Mouse (Mus musculus) cortical plate, adult 2 months (tissue): ENCODE data around the gene Sec22b. TPM values are rescaled to one million over a fixed set of nuclear protein-coding genes. Genes with fewer than 3 reads are reported as not detected.

Experiments used
- H3K27ac ChIP-seq: fragments of 200-500 bp; 2 replicates; pipeline ENCODE4 v1.5.1; 2012; ENCODE audit warnings: low read length, control low read depth, inconsistent platforms; ENCODE audit not compliant: insufficient read depth
- H3K4me1 ChIP-seq: fragments of 200-500 bp; 2 replicates; pipeline ENCODE4 v1.6.1; 2011; ENCODE audit warnings: low read length; ENCODE audit not compliant: control insufficient read depth, insufficient read depth
- H3K4me3 ChIP-seq: fragments of 200-500 bp; 2 replicates; pipeline ENCODE4 v1.5.1; 2011; ENCODE audit warnings: mild to moderate bottlenecking, low read length, control low read depth; ENCODE audit not compliant: insufficient read depth
- CTCF ChIP-seq: fragments of 200-500 bp; IDR thresholded peaks from 2 replicates; pipeline ENCODE4 v1.5.1; 2011; ENCODE audit warnings: mild to moderate bottlenecking, control low read depth, low read length; ENCODE audit not compliant: insufficient read depth; ENCODE audit errors: extremely low read depth
- POLR2A ChIP-seq: fragments of 200-500 bp; IDR thresholded peaks from 2 replicates; pipeline ENCODE4 v1.6.1; 2011; ENCODE audit warnings: mild to moderate bottlenecking, low read length, control low read depth; ENCODE audit not compliant: insufficient read depth; ENCODE audit errors: extremely low read depth
- polyA plus RNA-seq: library from polyadenylated mRNA; depleted of rRNA; stranded (reverse); fragments of >200 nt; gene quantifications from 2 replicates; pipeline ENCODE4 v1.2.3, GENCODE M21; 2012; rRNA removed

Sec22b gene
- 64.5 and 67.5 TPM in 2 replicates for polyA plus RNA-seq

- Histone ChIP-seq H3K4me1 (peaks cover 4% of the 10 kb centered on the region), H3K4me3 (peak within 1 kb of the TSS; percentile 90), H3K27ac (no peak within 1 kb of the TSS)
- TF ChIP-seq POLR2A (peak; percentile 84), CTCF (no peak)
Measured at GRCm38 (mm10) chr3:97900516-97901490, at the start of gene Sec22b. Gene Sec22b (plus strand): TSS chr3:97901190.

DNA sequence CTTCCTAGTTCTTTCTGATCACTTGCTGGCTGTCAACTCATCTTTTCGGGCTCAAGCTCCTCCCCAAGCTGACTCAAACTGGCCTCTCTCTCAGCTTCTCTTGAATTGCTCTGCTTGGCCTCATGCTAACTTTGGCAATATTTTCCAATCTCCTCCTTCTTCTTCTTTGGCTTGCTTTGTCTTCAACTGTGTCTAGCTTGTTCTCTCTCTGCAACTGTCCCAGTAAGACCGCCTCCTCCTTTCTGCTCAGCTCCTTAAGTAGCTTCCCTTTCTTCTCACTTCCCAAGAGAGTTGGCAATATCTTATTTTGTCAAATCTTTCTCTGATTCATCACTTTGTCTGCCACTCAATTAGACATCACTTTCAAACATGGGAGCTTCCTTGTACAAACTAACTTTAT is 49.2 kb upstream of the Sec22b start:
- H3K27ac ChIP-seq: no peak overlapping the region
- no peak overlapping the region for H3K4me3 ChIP-seq
- peaks cover 13% of the 10 kb centered on the region for H3K4me1 ChIP-seq
- TF ChIP-seq POLR2A (no peak), CTCF (no peak)

GRCm38 (mm10) chr3:97854575-97855384 is 46.2 kb upstream of the Sec22b start:
- peak overlapping the region; percentile 74 for H3K27ac ChIP-seq
- no peak for TF ChIP-seq POLR2A
- TF ChIP-seq CTCF: no peak
- peaks cover 10% of the 10 kb centered on the region for H3K4me1 ChIP-seq
- no peak overlapping the region for H3K4me3 ChIP-seq

GRCm38 (mm10) chr3:97859400-97859799 is 41.6 kb upstream of the Sec22b start:
- Histone ChIP-seq H3K27ac (no peak overlapping the region), H3K4me1 (peaks cover 20% of the 10 kb centered on the region), H3K4me3 (no peak overlapping the region)
- TF ChIP-seq POLR2A: no peak
- TF ChIP-seq CTCF: no peak

DNA sequence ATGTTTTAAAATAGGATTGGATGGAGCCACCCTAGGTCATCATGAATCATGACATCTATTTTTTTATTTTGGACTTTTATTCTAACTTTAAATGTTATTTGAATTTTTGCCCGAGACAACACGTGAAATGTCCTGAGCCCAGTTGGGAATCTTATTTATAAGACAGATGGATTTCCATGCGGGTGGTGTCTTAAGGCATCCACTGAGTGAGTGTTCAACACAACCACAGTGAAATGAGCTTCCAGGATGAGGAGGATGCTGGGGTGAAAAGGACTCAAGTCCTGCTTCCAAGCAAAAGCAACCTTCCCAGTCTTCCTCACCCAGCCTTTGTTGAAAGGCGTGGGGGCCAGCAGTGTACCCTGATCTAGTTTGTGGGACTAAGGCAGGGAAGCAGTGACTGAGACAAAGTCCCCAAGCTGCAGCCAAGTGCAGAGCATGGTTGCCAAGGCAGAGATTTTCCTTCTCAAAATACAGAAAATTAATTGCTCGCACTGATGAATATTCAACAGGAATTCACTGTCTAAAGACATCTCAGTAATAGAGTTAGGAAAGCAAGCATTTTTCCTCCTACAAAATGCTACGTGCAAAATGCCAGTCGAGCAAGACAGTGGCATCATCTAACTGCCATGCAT is 40.1 kb upstream of the Sec22b start:
- Histone ChIP-seq H3K27ac (no peak overlapping the region), H3K4me3 (no peak overlapping the region), H3K4me1 (peaks cover 15% of the 10 kb centered on the region)
- no peak for TF ChIP-seq POLR2A
- no peak for TF ChIP-seq CTCF

- Histone ChIP-seq H3K4me1 (peaks cover 7% of the 10 kb centered on the region), H3K27ac (no peak overlapping the region), H3K4me3 (peak overlapping the region; percentile 60)
- TF ChIP-seq CTCF (no peak), POLR2A (no peak)
Measured at GRCm38 (mm10) chr3:97866696-97867095, 34.3 kb upstream of the Sec22b start.

DNA sequence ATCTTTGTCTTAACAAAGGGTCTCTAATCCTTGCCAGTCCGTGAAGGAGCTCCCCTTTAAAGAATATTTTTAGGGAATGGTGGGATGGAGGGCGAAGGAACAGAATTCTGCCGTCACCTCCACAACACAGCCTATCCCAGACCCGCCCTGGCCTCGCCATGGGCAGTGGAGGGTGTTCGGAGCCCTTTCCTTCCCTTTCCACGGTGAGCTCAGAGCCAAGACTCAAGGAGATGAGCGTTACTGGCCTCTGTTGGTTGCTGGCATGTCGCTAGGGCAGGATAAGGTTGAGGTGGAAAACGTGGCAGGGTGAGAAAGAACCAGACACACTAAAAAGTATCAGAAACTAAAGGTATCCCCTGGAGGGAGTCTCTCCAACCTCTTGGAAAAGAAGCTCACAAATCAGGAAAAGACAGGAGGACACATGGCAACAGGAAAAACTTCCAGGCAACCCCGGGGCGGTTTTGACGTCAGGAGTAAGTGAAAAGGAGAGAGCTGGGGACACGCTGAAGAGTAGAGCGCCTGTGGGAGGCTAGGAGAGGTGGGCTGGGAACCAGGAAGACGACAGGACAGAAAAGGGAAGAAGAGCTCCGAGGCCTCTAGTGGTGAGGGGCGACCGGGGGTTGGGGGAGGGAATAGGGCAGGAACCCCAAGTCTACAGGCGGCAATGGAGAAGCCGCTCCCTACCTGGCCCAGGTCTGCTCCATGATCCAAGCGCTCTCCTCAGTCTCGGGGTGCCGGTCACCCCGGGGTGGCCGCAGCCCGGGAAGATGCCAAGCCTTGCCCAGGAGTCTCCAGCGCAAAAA is 33.6 kb upstream of the Sec22b start:
- Histone ChIP-seq H3K27ac (peak overlapping the region; percentile 75), H3K4me1 (peaks cover 4% of the 10 kb centered on the region), H3K4me3 (peak overlapping the region; percentile 60)
- TF ChIP-seq POLR2A (peak; percentile 29; the same call in 1 of the 2 replicates), CTCF (no peak)

DNA sequence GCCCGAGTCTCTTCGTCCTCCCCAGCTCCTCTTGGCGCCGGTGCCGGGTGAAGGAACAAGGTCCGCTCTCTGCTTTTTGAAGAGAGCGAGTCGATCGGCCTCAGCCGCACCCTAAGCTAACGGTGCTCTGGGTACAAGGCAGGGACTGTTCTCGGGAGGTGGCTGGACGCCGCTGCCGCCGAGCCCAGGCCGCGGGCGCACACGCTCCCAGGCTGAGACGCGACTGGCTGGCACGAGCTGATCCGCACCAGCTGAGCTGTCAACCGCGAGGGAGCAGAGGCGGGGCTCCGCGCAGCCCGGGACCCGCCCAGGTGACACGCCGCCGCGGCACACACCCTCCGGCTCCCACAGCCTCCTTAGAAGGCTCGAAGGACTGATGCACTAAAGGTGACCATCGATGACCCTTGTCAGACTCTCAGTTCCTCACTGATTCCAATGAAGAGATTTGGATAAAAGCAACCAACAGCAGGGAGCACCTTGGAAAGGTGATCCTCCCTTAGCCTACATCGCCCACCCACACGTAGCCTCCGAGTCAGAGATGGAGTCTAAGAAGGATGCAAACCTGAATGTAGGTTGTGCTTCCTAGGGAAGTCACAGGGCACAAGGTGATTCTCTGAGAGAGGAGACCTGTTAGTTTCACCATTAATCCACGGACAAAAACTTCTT is 32.8 kb upstream of the Sec22b start:
- H3K4me1 ChIP-seq: peaks cover 2% of the 10 kb centered on the region; the same call in 1 of the 2 replicates
- H3K4me3 ChIP-seq: peak overlapping the region; percentile 60
- peak overlapping the region; percentile 75 for H3K27ac ChIP-seq
- TF ChIP-seq CTCF: no peak
- peak; percentile 82; the same call in 1 of the 2 replicates for TF ChIP-seq POLR2A
